Mouse (Mus musculus): Measurements from ENCODE around the gene Gli2.

DNA sequence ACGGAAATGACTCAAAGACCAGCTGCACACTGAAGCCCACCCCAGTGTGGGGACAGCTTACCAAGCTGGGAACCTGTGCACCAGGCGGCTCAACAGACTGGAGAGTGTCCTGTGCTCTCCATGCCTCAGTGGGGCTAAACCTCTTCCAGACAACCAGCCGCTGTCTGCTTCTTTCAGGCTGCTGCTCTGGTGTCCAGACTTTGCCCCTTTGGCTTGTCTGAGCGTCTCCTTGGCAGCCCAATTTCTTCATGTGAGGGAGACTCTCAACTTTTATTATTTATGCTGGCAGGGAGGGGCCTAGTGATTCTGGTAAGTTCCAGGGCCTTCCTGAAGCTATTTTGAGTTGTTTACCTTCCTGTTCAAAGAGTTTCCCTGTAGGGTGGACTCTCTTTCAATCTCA lies 2.4 kb upstream of the Gli2 start:
- no peak for TF ChIP-seq POLR2A (IDR thresholded peaks at IDR 0.05; ENCODE audit: borderline replicate concordance, low read depth, low read length)
- no peak for TF ChIP-seq CTCF (IDR thresholded peaks at IDR 0.05; ENCODE audit: low read depth, low read length)
